Mouse (Mus musculus) heart, embryonic 10.5 days (tissue): Measurements from ENCODE around the gene Scube1. TPM values are rescaled to one million over a fixed set of nuclear protein-coding genes. Genes with fewer than 3 reads are reported as not detected.
A peak's percentile ranks its signal among the peaks of the same experiment; 100 is the strongest.

ENCODE experiments used
- DNase-seq: peaks from one replicate; pipeline ENCODE4 v3.0.0-alpha.2; 2017; ENCODE audit warnings: low spot score
- H3K27ac ChIP-seq: fragments of 300-500 bp; sonication (generic); 2 replicates; pipeline ENCODE4 v1.5.1; 2016; ENCODE audit warnings: mild to moderate bottlenecking
- H3K27me3 ChIP-seq: fragments of 300-500 bp; sonication (generic); 2 replicates; pipeline ENCODE4 v1.6.1; 2016; ENCODE audit warnings: mild to moderate bottlenecking; ENCODE audit not compliant: poor library complexity, insufficient read depth, severe bottlenecking
- H3K36me3 ChIP-seq: fragments of 300-500 bp; sonication (generic); 2 replicates; pipeline ENCODE4 v1.6.1; 2016; ENCODE audit warnings: mild to moderate bottlenecking, moderate library complexity
- H3K4me1 ChIP-seq: fragments of 300-500 bp; sonication (generic); 2 replicates; pipeline ENCODE4 v1.6.1; 2016; ENCODE audit warnings: mild to moderate bottlenecking
- H3K4me3 ChIP-seq: fragments of 300-500 bp; sonication (generic); 2 replicates; pipeline ENCODE4 v1.5.1; 2016; ENCODE audit warnings: mild to moderate bottlenecking, moderate library complexity
- H3K9me3 ChIP-seq: fragments of 300-500 bp; sonication (generic); 2 replicates; pipeline ENCODE4 v1.6.1; 2016; ENCODE audit warnings: mild to moderate bottlenecking, moderate library complexity
- WGBS: fragments of 180-500 bp; shearing (Covaris S2); methylation state at CpG from one replicate; pipeline ENCODE4 v1.1.7; 2016; 5-methylcytosine and 5-hydroxymethylcytosine counted together
- polyA plus RNA-seq: library from polyadenylated mRNA; unstranded; fragments of >200 nt; fragmentation: Nextera tagmentation; extraction: Ambion mirVana; gene quantifications from 2 replicates; pipeline ENCODE4 v1.2.1, GENCODE M21; 2016

Gene Scube1
- polyA plus RNA-seq, 1 experiment from 2014 or later, result 20.4 TPM

GRCm38 (mm10) chr15:83678089-83678488 lies 46.7 kb downstream of the Scube1 start:
- H3K27me3 ChIP-seq, result peaks cover 75% of the 10 kb centered on the region
- peaks cover 3% of the 10 kb centered on the region for H3K36me3 ChIP-seq
- H3K4me3 ChIP-seq, result no peak overlapping the region
- WGBS, result 18% methylated on average over 7 of the region's 7 CpGs
- peak overlapping the region; percentile 42; the same call in 1 of the 2 replicates for H3K27ac ChIP-seq
- H3K9me3 ChIP-seq, result no peaks in the 10 kb centered on the region
- H3K4me1 ChIP-seq, result peaks cover 45% of the 10 kb centered on the region
- DNase-seq, result no peak

DNA sequence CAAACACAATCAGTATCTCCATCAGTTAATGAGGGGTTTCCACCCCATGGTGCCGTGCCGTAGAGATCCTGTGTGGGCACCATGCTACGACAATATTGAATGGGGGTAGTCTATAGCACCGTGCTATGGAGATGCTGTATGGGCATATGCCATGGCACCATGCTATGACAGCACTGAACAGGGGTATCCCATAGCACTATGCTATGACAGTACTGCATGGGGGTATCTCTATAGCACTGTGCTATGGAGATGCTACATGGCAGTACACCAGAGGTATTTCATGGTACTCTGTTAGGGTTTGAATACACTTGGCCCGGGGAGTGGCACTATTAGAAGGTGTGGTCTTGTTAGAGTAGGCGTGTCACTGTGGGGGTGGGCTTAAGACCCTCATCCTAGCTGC lies 47.7 kb downstream of the Scube1 start:
- Histone ChIP-seq H3K4me1 (peaks cover 39% of the 10 kb centered on the region), H3K4me3 (no peak overlapping the region), H3K27me3 (peaks cover 70% of the 10 kb centered on the region), H3K9me3 (no peaks in the 10 kb centered on the region), H3K27ac (no peak overlapping the region), H3K36me3 (peaks cover 10% of the 10 kb centered on the region)
- DNase-seq, result no peak
- WGBS, result 91% methylated on average over 6 of the region's 6 CpGs

DNA sequence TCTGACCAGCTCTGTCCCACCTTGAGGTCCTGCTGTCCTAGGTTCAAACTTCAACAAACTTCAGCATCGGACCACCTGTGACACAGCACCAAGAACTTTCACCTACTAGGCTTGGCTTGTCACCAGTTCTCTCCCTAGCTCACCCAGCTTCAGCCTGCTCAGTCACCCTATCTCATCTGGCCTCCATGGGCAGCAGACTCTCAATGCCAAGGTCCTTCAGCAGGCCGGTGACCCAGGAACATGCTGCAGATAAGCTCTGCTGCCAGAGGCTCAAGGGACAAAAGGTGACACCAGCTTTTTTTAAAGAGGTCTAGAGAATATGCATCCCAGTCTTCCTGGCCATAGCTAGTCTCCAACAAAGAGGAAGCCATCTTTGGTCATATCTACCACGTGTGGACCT lies 48.5 kb downstream of the Scube1 start:
- peaks cover 10% of the 10 kb centered on the region for H3K36me3 ChIP-seq
- no peak overlapping the region for H3K27ac ChIP-seq
- peaks cover 31% of the 10 kb centered on the region for H3K4me1 ChIP-seq
- no peak for DNase-seq
- 85% methylated on average over 3 of the region's 3 CpGs for WGBS
- no peaks in the 10 kb centered on the region for H3K9me3 ChIP-seq
- no peak overlapping the region for H3K4me3 ChIP-seq
- peaks cover 68% of the 10 kb centered on the region for H3K27me3 ChIP-seq

DNA sequence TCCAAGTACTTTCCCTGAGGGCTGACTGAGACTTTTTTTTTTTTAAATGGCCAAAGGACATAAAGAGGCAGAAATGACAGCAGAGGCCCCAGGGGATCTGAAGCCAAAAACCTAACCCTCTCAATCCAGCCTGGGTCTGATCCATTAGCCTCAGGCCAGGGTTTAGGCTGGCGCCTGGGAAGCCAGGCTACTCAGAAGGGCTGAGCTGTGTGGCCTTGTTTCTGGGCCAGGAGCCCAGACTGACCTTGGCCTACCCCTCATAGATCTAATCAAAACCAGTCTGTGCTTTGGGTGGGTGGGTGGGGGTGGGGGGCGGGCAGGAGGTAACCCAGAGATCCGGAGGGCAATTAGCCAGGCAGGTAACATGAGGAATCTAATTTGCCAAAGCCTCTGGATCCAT lies 51.2 kb downstream of the Scube1 start:
- no peaks in the 10 kb centered on the region for H3K9me3 ChIP-seq
- DNase-seq, result no peak
- H3K36me3 ChIP-seq, result peaks cover 10% of the 10 kb centered on the region
- WGBS, result 71% methylated on average over 3 of the region's 3 CpGs
- no peak overlapping the region for H3K27ac ChIP-seq
- H3K4me3 ChIP-seq, result no peak overlapping the region
- H3K27me3 ChIP-seq, result peaks cover 45% of the 10 kb centered on the region
- peaks cover 14% of the 10 kb centered on the region for H3K4me1 ChIP-seq

- H3K9me3 ChIP-seq, result no peaks in the 10 kb centered on the region
- 69% methylated on average over 6 of the region's 6 CpGs for WGBS
- no peak overlapping the region for H3K4me3 ChIP-seq
- H3K27me3 ChIP-seq, result peaks cover 21% of the 10 kb centered on the region; the same call in 1 of the 2 replicates
- DNase-seq, result no peak
- no peak overlapping the region for H3K27ac ChIP-seq
- H3K36me3 ChIP-seq, result peaks cover 2% of the 10 kb centered on the region; the same call in 1 of the 2 replicates
- H3K4me1 ChIP-seq, result peaks cover 24% of the 10 kb centered on the region
These were observed 57.3 kb downstream of the Scube1 start for GRCm38 (mm10) chr15:83667501-83667900.

- no peak for DNase-seq
- no peak overlapping the region for H3K27ac ChIP-seq
- H3K4me3 ChIP-seq, result no peak overlapping the region
- WGBS, result 82% methylated on average over 10 of the region's 10 CpGs
- peaks cover 32% of the 10 kb centered on the region for H3K4me1 ChIP-seq
- peaks cover 18% of the 10 kb centered on the region; the same call in 1 of the 2 replicates for H3K27me3 ChIP-seq
- H3K36me3 ChIP-seq, result no peaks in the 10 kb centered on the region
- H3K9me3 ChIP-seq, result no peaks in the 10 kb centered on the region
These were observed 58.4 kb downstream of the Scube1 start for GRCm38 (mm10) chr15:83666418-83666817.

DNA sequence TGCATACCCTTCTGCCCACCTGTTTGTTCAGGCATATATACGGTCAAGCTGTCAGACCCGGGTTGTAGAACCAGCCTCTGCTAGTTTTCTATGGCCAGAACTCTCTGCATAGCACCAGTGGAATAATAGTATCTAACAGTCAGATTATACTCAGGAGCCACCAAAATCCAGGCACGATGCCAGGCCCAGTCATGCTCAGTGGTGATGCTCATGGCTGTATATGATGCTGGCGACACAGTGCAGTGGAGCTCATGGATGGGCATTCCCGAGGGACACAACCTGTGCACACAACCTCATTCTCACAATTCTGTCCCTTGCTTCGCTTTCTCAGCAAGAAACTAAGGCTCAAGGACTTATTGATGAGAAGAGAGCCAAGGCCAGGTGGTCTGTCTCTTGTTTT lies 58.8 kb downstream of the Scube1 start:
- H3K27me3 ChIP-seq, result peaks cover 16% of the 10 kb centered on the region; the same call in 1 of the 2 replicates
- no peak overlapping the region for H3K4me3 ChIP-seq
- no peak for DNase-seq
- H3K4me1 ChIP-seq, result peaks cover 32% of the 10 kb centered on the region
- no peaks in the 10 kb centered on the region for H3K9me3 ChIP-seq
- 83% methylated on average over 6 of the region's 6 CpGs for WGBS
- H3K27ac ChIP-seq, result no peak overlapping the region
- H3K36me3 ChIP-seq, result no peaks in the 10 kb centered on the region

DNA sequence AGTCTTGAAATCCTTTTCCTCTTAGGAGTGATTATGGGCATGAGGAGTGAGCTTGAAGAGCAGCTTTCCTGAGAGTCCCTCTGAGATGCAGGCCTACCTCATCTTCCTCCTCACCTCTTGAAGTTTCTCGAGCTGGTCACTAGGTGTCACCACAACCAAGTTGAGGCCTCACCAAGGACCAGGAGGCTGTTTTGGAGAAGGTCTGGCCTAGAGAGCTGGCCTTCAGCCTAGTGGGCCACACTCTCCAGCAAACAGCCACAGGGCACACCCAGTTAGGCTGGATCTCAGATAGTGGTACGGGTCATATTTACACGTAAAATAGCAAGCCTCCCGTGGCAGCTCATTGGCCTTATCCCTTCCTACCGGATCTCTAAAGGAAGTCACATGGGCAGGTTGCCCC lies 60.1 kb downstream of the Scube1 start:
- Histone ChIP-seq H3K4me1 (peaks cover 32% of the 10 kb centered on the region), H3K36me3 (no peaks in the 10 kb centered on the region), H3K9me3 (no peaks in the 10 kb centered on the region), H3K4me3 (no peak overlapping the region), H3K27me3 (peaks cover 27% of the 10 kb centered on the region; the same call in 1 of the 2 replicates), H3K27ac (no peak overlapping the region)
- 59% methylated on average over 5 of the region's 5 CpGs for WGBS
- DNase-seq, result no peak

DNA sequence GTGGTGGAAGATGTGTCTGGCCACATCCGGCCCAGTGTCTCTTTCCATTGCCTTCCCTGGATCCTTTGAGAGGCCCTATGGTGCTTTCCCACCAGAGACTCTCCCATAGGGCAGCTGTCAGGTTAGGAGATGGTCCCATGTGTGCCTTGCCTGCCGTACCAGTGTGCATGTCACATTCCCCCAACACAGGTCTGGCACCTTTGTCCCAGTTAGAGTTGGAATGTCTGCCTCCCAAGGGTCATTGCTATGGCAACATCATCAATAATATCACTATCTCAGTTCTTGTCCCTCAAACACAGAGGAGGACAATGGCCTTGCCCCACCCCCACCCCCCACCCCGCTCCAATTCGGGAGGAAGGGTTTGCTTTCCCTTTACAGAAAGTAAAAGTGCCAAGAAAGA lies 61.8 kb downstream of the Scube1 start:
- WGBS, result 48% methylated on average over 4 of the region's 4 CpGs
- Histone ChIP-seq H3K27me3 (peaks cover 22% of the 10 kb centered on the region), H3K27ac (no peak overlapping the region), H3K9me3 (no peaks in the 10 kb centered on the region), H3K4me3 (no peak overlapping the region), H3K4me1 (peaks cover 26% of the 10 kb centered on the region), H3K36me3 (no peaks in the 10 kb centered on the region)
- no peak for DNase-seq

GRCm38 (mm10) chr15:83662106-83662505 lies 62.7 kb downstream of the Scube1 start:
- Histone ChIP-seq H3K4me1 (peaks cover 26% of the 10 kb centered on the region), H3K36me3 (no peaks in the 10 kb centered on the region), H3K27ac (0 out of 2 replicates have a peak overlapping the region, but pooled peaks have one; percentile 36), H3K9me3 (no peaks in the 10 kb centered on the region), H3K27me3 (peaks cover 22% of the 10 kb centered on the region), H3K4me3 (no peak overlapping the region)
- DNase-seq, result no peak
- WGBS, result 43% methylated on average over 7 of the region's 7 CpGs

- peaks cover 13% of the 10 kb centered on the region; the same call in 1 of the 2 replicates for H3K27me3 ChIP-seq
- DNase-seq, result no peak
- H3K4me1 ChIP-seq, result peaks cover 72% of the 10 kb centered on the region
- no peak overlapping the region for H3K4me3 ChIP-seq
- WGBS, result 89% methylated on average over 6 of the region's 6 CpGs
- H3K36me3 ChIP-seq, result no peaks in the 10 kb centered on the region
- no peak overlapping the region for H3K27ac ChIP-seq
- no peaks in the 10 kb centered on the region for H3K9me3 ChIP-seq
These were observed 82.3 kb downstream of the Scube1 start for GRCm38 (mm10) chr15:83642518-83642917.

DNA sequence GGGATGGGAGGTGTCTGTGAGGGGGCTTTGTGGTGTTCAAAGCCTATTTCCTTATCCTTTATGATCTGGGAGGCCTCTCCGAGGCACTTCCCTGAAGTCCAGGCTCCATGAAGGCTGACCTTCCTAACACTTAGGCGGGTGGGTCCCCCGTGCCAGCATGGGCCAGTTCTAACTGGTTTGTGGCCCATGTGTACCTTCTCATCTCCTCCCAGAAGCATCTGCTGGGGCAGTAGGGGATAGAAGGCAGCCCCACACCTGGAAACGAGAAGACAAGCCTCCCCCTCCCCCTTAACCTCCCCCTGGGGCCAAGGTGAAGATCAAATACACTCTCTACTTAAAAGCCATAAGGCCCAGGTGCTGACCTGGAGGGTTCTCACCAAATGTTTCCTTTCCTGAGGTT lies 84.6 kb downstream of the Scube1 start:
- Histone ChIP-seq H3K4me1 (peaks cover 68% of the 10 kb centered on the region), H3K27me3 (peaks cover 13% of the 10 kb centered on the region; the same call in 1 of the 2 replicates), H3K4me3 (no peak overlapping the region), H3K36me3 (no peaks in the 10 kb centered on the region), H3K27ac (peak overlapping the region; percentile 54; the same call in 1 of the 2 replicates), H3K9me3 (no peaks in the 10 kb centered on the region)
- no peak for DNase-seq
- 27% methylated on average over 4 of the region's 4 CpGs for WGBS

- Histone ChIP-seq H3K27ac (peak overlapping the region; percentile 67; the same call in 1 of the 2 replicates), H3K36me3 (no peaks in the 10 kb centered on the region)
- 24% methylated on average over 3 of the region's 3 CpGs for WGBS
These were observed 85.7 kb downstream of the Scube1 start for GRCm38 (mm10) chr15:83639160-83639559.

More at GRCm38 (mm10) chr15:83639160-83639559, 85.7 kb downstream of the Scube1 start:
- Histone ChIP-seq H3K9me3 (no peaks in the 10 kb centered on the region), H3K4me3 (no peak overlapping the region), H3K27me3 (peaks cover 13% of the 10 kb centered on the region; the same call in 1 of the 2 replicates), H3K4me1 (peaks cover 66% of the 10 kb centered on the region)
- peak; percentile 90 for DNase-seq
